Mouse (Mus musculus): Measurements from ENCODE around the gene Plppr3. TPM values are rescaled to one million over a fixed set of nuclear protein-coding genes. Genes with fewer than 3 reads are reported as not detected.
A peak's percentile ranks its signal among the peaks of the same experiment; 100 is the strongest.

Gene Plppr3
- total RNA-seq (2021): 10 to 100 TPM; 51.1 to 53.3 TPM

DNA sequence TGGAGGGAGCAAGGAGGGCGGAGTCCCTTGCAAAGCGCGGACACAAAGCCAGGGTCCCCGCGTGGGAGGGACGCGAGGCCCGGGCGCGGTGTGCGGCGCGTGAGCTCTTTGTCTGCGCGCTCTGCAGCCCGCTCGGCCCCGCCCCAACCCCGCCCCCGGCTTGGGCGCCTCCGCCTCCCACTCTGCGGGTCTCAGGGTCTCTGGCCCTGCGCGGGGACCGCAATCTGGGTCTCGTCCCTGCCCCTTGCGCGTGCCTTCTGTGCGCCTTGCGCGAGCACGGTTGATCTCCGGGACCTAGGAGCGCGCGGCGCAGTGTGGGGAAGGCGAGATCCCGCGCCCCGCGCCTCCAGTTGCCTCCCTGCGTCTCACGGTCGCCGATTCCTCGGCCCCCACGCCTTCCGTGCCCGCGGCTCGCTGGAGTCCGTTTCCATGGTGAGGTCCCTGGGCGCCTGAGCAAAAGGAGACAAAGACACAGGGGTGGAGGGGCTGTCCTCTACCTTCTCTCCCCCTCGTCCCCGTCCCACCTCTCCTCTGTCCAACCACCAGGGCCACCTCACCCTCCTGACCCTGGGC lies at the start of gene Plppr3, which contains the start of gene Prtn3:
TSS of gene Plppr3 (minus strand) at position 345 of the 573 bp plus-strand sequence.
TSS of gene Prtn3 (plus strand) at position 187 of the 573 bp plus-strand sequence.
- intact Hi-C loops (cut with DNase I): no loop called here
- DNase-seq (ENCODE audit: low spot score in 2 of 2): no peak

DNA sequence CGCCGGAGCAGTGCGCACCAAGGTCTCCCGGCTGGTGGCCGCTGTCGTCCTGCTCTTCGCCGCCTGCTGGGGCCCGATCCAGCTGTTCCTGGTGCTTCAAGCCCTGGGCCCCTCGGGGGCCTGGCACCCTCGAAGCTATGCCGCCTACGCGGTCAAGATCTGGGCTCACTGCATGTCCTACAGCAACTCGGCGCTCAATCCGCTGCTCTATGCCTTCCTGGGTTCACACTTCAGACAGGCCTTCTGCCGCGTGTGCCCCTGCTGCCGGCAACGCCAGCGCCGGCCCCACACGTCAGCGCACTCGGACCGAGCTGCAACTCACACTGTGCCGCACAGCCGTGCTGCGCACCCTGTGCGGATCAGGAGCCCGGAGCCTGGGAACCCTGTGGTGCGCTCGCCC lies 47.1 kb upstream of the Plppr3 start:
- no peak for DNase-seq (ENCODE audit: low spot score in 2 of 2)
- intact Hi-C loops (cut with DNase I): no loop called here

DNA sequence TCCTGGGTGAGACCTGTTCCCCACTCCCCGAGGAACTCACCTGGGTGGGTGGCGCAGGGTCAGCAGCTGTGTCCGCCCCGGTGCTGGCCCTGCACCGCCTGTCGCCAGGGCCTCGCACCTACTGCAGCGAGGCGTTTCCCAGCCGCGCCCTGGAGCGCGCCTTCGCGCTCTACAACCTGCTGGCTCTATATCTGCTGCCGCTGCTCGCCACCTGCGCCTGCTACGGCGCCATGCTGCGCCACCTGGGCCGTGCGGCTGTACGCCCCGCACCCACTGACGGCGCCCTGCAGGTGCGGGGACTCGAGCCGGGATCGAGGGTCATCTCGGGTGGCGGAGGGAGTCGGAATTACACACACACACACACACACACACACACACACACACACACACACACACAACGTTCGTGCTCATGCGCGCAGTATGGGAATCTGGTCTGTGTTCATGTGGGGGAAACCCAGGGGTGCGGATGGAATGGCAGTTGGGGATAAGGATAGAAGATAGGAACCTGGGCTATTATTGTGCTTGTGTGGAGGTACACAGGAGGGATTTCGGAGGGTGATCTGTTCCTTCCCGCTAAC lies 46.6 kb upstream of the Plppr3 start, which contains the start of gene R3hdm4:
TSS of gene R3hdm4 (minus strand) at position 251 of the 578 bp plus-strand sequence.
- DNase-seq (ENCODE audit: low spot score in 2 of 2): no peak
- intact Hi-C loops (cut with DNase I): no loop called here

DNA sequence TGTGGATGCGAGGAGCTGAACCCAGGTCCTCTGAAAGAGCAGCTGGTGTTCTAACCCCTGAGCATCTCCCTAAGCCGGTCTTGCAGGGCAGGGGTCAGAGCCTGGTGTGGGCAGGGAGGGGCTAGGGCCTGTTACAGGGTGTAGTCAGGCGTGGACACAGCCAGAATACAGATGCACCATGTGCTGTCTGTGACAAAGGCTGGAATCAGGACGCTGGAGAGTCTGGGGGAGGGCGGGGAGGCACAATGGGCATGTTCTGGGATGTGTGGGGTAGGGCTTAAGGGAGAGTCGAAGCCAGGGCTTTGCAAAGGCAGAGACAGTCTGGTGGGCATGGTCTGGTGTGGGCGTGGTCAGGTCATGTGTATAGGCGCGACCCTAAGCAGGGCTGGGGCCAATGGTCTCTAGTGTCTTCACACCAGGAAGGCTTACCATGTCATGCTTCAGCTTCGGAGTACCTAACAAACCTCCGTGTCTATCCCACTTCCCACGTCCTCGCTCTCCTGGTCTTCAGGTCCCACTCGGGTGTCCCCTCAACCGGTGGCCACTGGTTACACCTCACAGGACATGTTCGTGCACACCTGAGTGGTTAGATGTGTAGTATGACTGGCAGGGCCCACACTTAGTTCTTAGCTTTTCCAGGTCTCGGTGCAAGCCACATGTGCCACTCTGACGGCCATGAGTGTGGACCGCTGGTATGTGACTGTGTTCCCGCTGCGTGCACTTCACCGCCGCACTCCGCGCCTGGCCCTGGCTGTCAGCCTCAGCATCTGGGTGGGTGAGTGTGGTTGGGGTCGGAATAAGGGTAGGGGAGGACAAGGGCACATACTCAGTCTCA lies 45.8 kb upstream of the Plppr3 start:
- no peak for DNase-seq (ENCODE audit: low spot score in 2 of 2)
- intact Hi-C loops (cut with DNase I): no loop called here

DNA sequence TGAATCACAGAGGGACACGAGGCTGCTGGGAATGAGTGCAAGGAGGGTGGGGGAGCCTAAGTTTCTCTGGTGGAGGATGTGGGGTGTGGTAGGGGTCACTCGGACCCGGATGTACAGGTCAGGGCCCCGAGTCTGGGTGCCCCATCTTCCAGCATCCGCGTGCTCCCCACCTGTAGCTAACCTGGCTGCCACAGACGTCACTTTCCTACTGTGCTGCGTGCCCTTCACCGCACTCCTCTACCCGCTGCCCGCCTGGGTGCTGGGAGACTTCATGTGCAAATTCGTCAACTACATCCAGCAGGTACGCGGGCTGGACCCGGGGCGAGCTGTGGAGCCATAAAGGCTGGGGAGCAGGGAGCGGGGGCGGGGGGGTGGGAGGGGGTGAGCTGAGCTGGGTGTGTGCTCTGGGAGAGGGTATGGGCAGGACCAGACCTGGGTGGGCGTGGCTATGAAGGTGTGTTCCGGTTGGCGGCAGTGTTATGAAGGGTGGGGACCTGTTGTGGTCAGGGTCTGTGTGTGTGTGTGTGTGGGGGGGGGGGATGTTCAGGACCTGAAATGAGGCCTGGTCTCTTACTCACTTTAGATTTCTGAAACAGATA lies 44.9 kb upstream of the Plppr3 start:
- intact Hi-C loops (cut with DNase I): no loop called here
- DNase-seq (ENCODE audit: low spot score in 2 of 2): no peak

DNA sequence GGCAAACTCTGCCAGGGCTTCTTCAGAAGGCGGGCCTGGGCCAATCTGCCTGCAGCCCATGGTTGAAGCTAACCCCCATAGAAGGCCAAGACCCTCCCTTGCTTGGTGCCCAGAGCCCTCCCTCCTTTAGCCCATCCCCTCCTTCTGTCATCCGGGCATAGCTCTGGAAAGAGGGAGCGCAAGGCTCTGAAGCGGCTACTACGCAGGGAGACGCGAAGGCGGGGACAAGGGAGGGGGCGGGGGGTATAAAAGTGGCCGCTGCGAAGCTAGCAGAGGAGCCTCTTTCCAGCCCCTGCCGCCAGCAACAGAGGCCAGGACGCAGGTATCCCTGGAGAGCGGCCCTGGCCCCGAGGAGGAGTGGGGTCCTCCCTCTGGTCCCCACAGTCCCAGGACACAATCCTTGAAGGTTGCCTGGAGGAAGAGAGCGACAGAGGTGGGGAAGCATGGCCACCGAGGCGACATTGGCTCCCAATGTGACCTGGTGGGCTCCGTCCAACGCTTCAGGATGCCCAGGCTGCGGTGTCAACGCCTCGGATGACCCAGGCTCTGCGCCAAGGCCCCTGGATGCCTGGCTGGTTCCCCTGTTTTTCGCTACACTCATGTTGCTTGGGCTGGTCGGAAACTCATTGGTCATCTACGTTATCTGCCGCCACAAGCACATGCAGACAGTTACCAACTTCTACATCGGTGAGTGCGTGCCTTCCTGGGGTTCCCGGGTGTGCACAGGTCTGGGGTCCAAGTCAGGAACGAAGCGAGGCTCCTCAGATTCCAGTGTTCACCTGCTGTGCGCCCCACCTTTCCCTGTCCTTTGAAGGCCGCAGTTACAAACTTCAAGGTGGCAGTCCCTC lies 44.0 kb upstream of the Plppr3 start:
- no peak for DNase-seq (ENCODE audit: low spot score in 2 of 2)
- intact Hi-C loops (cut with DNase I): no loop called here

DNA sequence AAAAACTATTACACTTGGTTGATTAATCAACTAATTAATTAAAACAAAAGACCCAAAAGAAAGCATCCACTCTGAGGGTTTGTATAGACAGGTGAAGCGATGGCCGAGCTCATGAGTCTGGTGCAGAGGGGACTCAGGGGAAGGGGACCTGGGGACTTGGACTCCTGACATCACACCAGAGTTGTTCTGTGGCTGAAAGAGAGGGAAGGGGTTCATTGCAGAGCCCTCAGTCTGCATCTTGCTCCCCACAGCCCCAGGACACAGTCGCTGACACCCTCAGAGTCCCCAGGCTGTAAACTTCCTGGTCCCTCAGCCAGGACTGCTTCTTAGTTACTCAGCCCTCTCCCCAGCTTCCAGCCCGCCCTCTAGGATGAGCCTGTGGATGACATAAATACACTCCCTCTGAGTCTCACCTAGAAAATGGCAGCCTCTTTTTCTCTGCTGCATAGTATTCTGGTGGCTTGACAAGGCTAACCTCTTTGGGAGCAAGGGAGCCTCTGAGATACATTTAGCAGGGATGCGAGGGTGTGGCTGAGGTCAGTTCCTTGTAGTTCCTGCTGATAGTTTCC lies 43.2 kb upstream of the Plppr3 start:
- intact Hi-C loops (cut with DNase I): no loop called here
- no peak for DNase-seq (ENCODE audit: low spot score in 2 of 2)

DNA sequence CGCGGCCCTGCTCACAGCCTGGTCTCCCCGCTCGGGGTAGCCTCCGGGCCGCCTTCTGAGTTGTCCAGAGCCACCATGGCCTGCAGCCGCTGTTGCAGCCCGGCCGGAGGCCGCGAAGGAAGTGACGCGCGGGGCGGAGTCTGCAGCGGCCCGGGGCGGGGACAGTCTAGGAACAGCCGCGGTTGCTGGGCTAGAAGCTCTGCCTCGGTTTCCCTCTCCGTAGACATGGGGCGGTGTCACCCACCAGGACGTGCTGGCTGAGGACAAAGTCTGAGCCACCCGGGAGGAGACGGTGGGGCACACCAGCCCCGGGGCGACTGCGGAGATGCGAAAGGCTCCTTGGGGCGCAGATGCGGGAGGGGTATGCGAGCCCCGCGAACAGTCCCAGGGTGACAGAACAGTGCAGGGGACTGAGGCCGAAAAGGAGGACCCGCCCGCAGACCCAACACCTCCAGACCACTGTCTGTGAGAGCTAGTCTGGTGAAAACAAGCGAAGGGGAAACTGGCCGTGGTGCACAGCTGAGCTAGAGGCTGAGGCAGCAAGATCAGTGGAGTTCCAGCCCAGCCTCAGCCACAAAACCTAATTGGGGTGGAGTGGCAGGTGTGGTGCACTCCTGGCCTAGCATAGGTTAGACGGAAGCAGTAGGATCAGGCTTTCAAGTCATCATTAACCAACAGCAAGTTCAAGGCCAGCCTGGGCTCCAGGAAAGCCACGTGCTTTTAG lies 42.5 kb upstream of the Plppr3 start, which contains the start of gene Kiss1r:
TSS of gene Kiss1r (plus strand) at position 164 of the 724 bp plus-strand sequence.
- DNase-seq (ENCODE audit: low spot score in 2 of 2): peak; percentile 85 to 86
- intact Hi-C loops (cut with DNase I): no loop called here

DNA sequence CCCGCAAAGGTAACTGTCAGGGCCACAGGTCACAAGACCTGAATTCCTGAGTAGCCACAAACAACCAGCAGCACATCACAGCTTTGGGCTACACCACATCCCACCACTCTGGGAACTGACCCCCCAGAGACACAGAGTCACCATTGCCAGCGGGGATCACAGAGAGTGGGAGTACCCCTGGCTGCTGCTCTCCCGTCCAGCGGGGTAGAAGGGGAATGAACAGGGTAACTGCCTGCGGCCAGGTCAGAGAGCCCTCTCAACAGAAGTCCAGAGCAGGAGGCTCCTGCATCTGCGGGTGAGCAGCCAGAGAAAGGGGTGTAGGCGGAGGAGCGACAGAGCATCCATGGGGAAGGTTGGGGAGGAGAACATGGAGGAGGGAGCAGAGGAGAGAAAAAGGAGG lies 41.6 kb upstream of the Plppr3 start:
- DNase-seq (ENCODE audit: low spot score in 2 of 2): peak in 1 of 2 experiments; percentile 53
- intact Hi-C loops (cut with DNase I): no loop called here

DNA sequence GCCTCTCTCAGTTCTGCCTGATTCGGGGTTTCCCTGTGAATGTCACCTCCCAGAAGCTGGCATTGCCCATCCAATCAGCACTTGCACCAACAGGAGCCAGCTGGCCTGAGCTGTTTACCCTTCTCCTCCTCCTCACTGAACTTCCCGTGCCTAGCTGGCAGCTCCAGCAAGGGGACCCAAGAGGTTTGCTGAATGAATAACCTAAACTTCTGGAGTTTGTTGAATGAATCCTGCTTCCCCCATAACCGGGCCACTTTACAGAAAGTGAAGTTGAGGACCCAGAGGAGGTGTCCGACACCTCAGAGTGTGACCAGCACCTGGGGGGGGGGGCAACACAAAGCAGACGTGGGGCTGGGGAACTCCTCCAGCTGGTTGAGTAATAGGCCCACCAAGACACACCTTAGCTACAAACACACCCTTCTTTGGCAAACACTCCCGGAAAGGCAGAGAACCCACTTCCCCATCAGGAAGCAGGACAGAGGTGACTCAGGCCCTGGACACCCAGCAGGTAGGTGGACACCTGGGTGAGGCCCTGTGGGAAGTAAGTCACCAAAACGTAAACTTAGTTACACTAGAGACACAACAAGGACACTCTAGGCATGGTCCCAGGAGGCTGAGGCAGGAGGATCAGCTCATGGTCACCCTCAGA lies 40.6 kb upstream of the Plppr3 start:
- intact Hi-C loops (cut with DNase I): no loop called here
- no peak for DNase-seq (ENCODE audit: low spot score in 2 of 2)

DNA sequence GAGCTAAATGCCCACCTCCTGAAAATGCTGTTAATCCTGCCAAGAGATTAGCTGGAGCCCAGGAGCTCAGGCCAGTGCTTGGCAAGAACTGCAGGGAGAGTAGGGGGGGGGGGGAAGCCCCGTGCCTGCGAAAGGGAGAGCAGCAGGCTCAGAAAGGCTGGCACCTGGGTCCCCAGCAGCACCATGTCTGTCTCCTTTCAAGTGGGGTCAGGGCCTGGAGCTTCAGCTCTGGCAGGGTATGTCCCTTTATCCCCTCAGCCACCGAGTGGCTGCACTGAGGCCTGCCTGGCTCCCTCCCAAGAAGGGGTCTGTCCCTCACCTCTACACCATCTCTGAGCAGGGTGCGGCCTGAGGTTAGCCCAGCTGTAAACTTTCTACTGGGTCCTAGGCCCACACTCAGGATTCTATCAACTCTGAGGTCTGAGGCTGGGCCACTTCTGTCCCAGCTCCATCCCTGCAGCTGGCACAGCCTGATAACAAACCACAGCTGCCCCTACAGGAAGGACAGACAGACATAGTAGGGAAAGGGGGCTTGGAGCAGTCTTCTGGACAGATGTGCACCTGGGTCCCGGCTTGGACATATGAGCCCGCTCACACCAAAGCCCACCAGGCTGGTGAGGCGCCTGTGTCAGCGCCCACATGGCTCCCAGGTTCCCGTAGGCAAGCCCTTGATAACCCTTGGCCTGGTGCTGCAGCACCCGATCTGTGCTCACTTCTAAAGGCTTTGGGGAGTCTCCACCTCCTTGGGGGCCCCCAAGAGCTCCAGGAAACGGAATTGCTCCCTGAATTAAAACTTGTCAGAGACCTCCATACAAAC lies 39.9 kb upstream of the Plppr3 start:
- DNase-seq (ENCODE audit: low spot score in 2 of 2): no peak
- intact Hi-C loops (cut with DNase I): no loop called here

DNA sequence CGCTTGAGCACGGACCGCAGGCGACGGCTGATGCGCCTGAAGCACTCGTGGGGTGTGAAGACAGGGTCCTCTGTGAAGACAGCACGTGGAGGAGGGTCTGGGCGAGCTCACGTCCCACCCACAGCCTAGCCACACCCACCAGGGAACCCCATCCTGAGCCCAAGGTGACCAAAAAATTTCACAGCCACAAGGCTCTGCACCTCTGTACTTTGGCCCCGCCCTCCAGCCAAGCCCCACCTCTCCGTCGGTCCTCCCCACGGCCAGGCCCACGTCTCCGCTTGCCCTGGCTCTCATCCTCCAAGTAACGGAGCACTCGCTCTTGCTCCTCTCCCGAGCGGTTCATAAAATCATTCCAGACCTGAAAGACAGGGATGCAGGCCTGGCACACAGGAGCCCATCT lies 38.0 kb upstream of the Plppr3 start:
- intact Hi-C loops (cut with DNase I): no loop called here
- no peak for DNase-seq (ENCODE audit: low spot score in 2 of 2)

DNA sequence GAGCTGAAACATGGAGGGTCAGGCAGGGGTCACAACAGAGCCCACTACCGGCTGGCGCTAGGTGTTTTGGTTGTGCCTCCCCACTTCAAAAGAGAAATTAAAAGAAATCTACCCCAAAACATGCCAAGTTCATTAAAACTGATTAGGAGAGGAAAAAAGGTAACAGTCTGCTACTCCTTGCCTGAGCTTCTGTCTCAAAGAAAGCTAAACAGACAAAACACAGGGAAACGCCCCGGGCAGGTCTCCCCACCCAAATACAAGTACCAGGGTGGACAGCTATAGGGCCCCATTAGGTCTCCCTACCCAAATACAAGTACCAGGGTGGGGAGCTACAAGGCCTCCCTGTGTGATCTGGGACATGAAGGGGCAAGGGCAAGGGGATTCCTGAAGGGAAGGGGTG lies 36.1 kb upstream of the Plppr3 start, which contains the start of gene Gm26602:
TSS of gene Gm26602 (plus strand) at position 301 of the 400 bp plus-strand sequence.
- no peak for DNase-seq (ENCODE audit: low spot score in 2 of 2)
- intact Hi-C loops (cut with DNase I): no loop called here

DNA sequence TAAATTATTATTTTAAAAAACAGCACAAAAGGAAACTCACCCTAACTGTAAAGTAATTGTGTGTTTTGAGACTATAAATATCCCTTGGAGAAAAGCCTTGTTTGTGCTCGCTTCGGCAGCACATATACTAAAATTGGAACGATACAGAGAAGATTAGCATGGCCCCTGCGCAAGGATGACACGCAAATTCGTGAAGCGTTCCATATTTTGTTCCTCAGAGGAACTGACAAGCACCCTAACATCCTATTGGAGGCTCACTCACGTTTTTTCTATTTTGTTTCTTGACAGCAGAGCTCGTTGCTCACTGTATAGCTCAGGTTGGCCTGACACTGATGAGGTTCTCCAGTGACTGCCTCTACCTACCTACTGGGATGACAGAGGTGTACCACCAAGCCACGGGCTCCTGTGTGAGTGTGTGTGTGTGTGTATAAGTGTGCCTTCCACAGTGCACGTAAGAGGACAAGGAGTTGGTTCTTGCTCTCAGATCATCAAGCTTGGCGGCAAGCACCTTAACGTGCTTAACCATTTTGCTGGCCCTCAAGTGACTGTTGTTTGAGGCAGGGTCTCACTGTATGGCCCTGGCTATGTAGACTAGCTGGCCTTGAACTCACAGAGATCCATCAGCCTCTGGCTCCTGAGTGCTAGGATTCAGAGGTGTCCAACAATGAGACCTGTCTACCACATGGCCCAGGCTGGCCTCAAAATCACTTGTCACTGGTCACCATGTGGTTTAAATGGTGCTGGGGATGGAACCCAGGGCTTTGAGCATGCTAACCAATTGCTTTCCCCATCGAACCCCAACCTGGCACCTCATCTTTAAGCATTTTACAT lies 34.9 kb upstream of the Plppr3 start:
- intact Hi-C loops (cut with DNase I): no loop called here
- peak; percentile 56 to 87 for DNase-seq (ENCODE audit: low spot score in 2 of 2)

DNA sequence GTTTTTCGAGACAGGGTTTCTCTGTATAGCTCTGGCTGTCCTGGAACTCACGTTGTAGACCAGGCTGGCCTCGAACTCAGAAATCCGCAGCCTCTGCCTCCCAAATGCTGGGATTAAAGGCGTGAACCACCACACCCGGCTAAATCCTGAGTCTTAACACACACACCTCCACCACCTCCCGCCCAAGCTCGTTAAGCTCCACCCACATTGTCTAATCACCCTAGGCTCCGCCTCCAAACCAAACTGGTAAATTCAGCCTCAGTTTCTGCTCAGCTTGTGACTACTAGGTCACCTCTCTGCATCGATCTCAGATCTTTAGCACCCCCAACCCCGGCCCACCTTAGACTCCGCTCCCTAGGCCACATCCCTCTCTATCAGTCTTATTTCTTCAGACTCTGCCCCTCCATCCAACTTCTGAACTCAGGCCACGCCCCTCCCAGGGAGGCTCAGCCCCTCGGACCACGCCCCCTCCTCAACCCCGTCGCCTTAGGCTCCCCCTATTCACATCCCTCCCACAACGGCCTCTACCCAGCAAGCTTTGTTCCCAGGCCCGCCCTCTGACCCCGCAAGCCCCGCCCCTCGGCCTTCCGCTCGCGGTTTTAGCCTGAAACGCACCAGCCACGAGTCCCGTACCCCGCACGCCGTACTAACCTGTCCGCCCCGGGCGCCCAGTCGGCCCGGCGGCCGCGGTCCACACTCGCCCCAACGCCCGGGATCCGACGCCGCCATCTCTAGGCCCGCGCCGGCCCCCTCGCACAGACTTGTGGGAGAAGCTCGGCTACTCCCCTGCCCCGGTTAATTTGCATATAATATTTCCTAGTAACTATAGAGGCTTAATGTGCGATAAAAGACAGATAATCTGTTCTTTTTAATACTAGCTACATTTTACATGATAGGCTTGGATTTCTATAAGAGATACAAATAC lies 34.0 kb upstream of the Plppr3 start, which contains the start of gene Med16:
TSS of gene Med16 (minus strand) at position 757 of the 925 bp plus-strand sequence.
- intact Hi-C loops (cut with DNase I): no loop called here
- peak; percentile 93 to 96 for DNase-seq (ENCODE audit: low spot score in 2 of 2)
